Mouse (Mus musculus): ENCODE measurements around the gene Polr3h.

DNA sequence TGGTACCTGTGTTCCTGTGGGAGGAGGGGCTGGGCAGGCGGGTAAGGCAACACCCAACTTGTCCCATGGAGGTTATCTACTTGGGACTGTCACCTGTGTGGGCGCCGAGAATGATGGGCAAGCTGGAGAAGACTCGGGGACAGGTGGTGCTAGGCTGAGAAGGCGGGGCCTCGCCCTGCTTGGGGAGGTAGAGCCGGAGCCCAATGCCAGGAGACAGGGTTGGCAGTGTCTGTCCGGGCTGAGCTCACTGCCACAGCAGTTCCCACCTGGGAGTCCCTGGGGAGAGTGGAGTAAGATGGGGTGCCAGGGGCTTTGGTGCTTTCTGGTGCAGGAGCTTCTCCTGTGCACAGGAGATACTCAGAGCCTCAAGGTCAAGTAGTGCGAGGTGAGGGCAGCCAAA, 76.9 kb downstream of the Polr3h start:
- TF ChIP-seq EP300 (IDR thresholded peaks at IDR 0.05; ENCODE audit: low read depth) (no peak), CTCF (IDR thresholded peaks at IDR 0.05; ENCODE audit: low read depth) (no peak)
